Mouse (Mus musculus) stomach, postnatal 0 days (tissue): ENCODE data around the gene Zfp316. TPM values are rescaled to one million over a fixed set of nuclear protein-coding genes. Genes with fewer than 3 reads are reported as not detected.
A peak's percentile ranks its signal among the peaks of the same experiment; 100 is the strongest.

ENCODE experiments used
- ATAC-seq: fragments of 200-750 bp; cut with Nextera tagmentation; 2 replicates; pipeline ENCODE4 v1.8.0; 2017; ENCODE audit not compliant: low FRiP score, low TSS enrichment
- DNase-seq: peaks from one replicate; pipeline ENCODE4 v3.0.0-alpha.2; 2016; ENCODE audit warnings: low spot score
- H3K27ac ChIP-seq: fragments of 300-500 bp; sonication (generic); replicated peaks from 2 replicates; pipeline ENCODE4 v1.5.1; 2014; ENCODE audit warnings: mild to moderate bottlenecking, control low read depth
- H3K27me3 ChIP-seq: fragments of 300-500 bp; sonication (generic); 2 replicates; pipeline ENCODE4 v1.6.1; 2014; ENCODE audit warnings: low read length; ENCODE audit not compliant: control insufficient read depth, insufficient read depth
- H3K36me3 ChIP-seq: fragments of 300-500 bp; sonication (generic); 2 replicates; pipeline ENCODE4 v1.6.1; 2014; ENCODE audit warnings: low read length, mixed read lengths; ENCODE audit not compliant: control insufficient read depth, insufficient read depth
- H3K4me1 ChIP-seq: fragments of 300-500 bp; sonication (generic); replicated peaks from 2 replicates; pipeline ENCODE4 v1.6.1; 2014; ENCODE audit warnings: antibody characterized with exemption; ENCODE audit not compliant: control insufficient read depth, insufficient read depth
- H3K4me2 ChIP-seq: fragments of 300-500 bp; sonication (generic); replicated peaks from 2 replicates; pipeline ENCODE4 v1.6.1; 2014; ENCODE audit warnings: low read depth, mild to moderate bottlenecking, control low read depth, moderate library complexity
- H3K4me3 ChIP-seq: fragments of 300-500 bp; sonication (generic); 2 replicates; pipeline ENCODE4 v1.5.1; 2014; ENCODE audit warnings: low read depth, low read length, control low read depth
- H3K9ac ChIP-seq: fragments of 300-500 bp; sonication (generic); 2 replicates; pipeline ENCODE4 v1.6.1; 2014; ENCODE audit warnings: mild to moderate bottlenecking, low read length, control low read depth, mixed read lengths
- H3K9me3 ChIP-seq: fragments of 300-500 bp; sonication (generic); 2 replicates; pipeline ENCODE4 v1.6.1; 2016; ENCODE audit warnings: low read length; ENCODE audit not compliant: control insufficient read depth
- CTCF ChIP-seq: IDR thresholded peaks from 2 replicates; pipeline ENCODE4 v1.5.1; 2016; ENCODE audit warnings: antibody characterized with exemption, low read depth, mild to moderate bottlenecking, moderate library complexity
- EP300 ChIP-seq: optimal IDR thresholded peaks from 2 replicates; pipeline ENCODE3; 2016; ENCODE audit warnings: antibody characterized with exemption
- WGBS: fragments of 180-500 bp; shearing (Covaris S2); extraction: QIAGEN DNeasy Blood & Tissue Kit; methylation state at CpG from one replicate; pipeline ENCODE4 v1.1.7; 2014; 5-methylcytosine and 5-hydroxymethylcytosine counted together
- polyA plus RNA-seq: library from polyadenylated mRNA; unstranded; fragments of >200 nt; fragmentation: Nextera tagmentation; extraction: Ambion mirVana; gene quantifications from 2 replicates; pipeline ENCODE4 v1.2.1, GENCODE M21; 2015

The Zfp316 gene
- polyA plus RNA-seq, 1 experiment from 2014 or later = 1.4 TPM

DNA sequence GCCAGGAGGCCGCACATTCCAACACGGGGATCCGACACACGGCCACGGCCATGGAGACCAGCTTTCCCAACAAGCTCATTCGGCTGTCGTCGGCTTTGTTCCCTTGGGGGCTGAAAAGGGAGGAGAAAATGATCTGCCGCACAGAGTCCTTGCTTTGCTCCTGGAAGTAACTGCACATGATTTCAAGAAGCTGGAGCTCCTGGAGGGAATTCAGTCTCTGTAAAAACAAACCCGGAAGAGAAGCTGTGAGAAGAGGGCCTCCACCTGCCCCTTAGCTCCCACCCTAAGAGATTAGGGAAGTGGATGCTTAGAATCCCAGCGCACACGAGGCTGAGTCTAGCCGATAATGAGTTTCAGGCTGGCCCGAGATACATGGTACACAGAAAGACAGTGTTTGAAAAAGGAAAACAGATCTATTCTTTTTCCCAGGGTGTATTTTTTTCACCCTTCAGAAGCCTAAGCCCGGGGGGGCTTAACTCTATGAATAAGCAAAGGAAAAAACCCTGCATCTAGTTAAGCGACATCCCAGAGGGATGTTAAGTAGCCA lies 44.4 kb upstream of the Zfp316 start:
- H3K4me1 ChIP-seq = peaks cover 6% of the 10 kb centered on the region
- peak overlapping the region; percentile 95 for H3K4me3 ChIP-seq
- DNase-seq (no peak), ATAC-seq (no peak)
- no peaks in the 10 kb centered on the region for H3K9me3 ChIP-seq
- no peak for TF ChIP-seq EP300
- no peak for TF ChIP-seq CTCF
- peak overlapping the region; percentile 94 for H3K9ac ChIP-seq
- no peaks in the 10 kb centered on the region for H3K27me3 ChIP-seq
- peak overlapping the region; percentile 80 for H3K4me2 ChIP-seq
- peak overlapping the region; percentile 90 for H3K27ac ChIP-seq
- peaks cover 21% of the 10 kb centered on the region for H3K36me3 ChIP-seq
- 3% methylated on average over 16 of the region's 16 CpGs for WGBS

DNA sequence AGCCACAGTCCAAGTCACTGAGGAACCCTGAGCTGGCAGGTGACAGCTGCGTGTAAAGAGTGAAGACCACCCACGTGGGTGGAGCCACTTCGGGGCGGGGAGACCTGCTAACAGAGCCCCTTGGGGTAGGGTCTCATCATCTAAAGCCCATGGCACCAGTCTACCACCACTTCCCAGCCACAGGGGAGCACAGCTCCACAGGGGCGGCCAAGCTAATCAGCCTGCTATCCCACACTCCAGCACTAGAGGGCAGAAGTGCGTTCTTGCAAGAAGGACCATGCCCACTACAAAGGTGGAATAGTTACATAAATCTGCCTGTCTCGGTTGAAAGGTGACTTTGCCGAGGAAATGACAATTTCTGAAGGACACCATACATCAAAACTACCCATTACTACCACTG lies 42.1 kb upstream of the Zfp316 start:
- H3K4me1 ChIP-seq = peaks cover 6% of the 10 kb centered on the region
- no peaks in the 10 kb centered on the region for H3K9me3 ChIP-seq
- WGBS = 61% methylated on average over 8 of the region's 8 CpGs
- no peaks in the 10 kb centered on the region for H3K27me3 ChIP-seq
- peaks cover 31% of the 10 kb centered on the region for H3K36me3 ChIP-seq
- DNase-seq = peak; percentile 86
- H3K27ac ChIP-seq = no peak overlapping the region
- TF ChIP-seq CTCF (peak; percentile 89), EP300 (no peak)
- no peak overlapping the region for H3K4me2 ChIP-seq
- no peak overlapping the region for H3K4me3 ChIP-seq
- no peak for ATAC-seq
- no peak overlapping the region for H3K9ac ChIP-seq

DNA sequence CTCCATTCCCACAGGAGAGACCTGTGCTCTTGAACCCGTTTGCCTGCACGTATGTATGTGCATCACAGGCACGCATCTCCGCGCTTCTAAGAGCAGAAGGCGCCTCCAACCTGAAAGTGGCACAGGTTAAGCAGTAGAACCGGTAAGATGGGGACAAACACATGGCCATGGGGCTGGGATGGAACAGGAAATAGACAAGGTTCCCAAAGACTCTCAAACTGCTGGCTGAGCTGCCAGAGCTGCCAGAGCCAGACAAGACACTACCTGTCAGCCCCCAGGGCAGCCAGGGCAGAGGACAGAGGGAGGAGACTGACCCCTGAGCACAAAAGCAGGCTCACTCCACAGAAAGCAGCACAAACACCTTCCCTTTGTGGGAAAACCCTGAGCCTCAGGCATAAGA lies 40.1 kb upstream of the Zfp316 start:
- peaks cover 34% of the 10 kb centered on the region for H3K36me3 ChIP-seq
- no peak for ATAC-seq

DNA sequence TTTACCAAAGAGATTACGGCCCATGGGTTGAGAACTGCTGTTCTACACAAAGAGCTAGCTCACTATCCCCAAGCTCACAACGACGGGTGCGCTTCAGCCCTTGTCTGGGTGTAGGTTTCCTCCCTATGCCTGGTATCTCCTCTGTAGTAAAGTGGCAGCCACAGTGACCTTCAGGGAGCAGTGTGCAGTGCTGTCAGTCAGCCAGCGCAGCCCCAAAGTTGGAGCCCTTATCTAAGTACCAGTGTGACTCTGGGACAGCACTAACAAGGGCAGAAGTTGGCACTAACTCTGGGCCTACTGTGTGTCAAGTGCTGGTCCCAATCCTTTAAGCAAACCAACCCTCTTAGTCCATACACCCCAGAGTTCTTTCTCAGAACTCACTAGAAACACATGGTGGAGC lies 39.0 kb upstream of the Zfp316 start:
- Histone ChIP-seq H3K27ac (no peak overlapping the region), H3K27me3 (no peaks in the 10 kb centered on the region), H3K9ac (no peak overlapping the region), H3K9me3 (no peaks in the 10 kb centered on the region), H3K36me3 (peaks cover 36% of the 10 kb centered on the region), H3K4me1 (peaks cover under 1% of the 10 kb centered on the region), H3K4me2 (no peak overlapping the region), H3K4me3 (no peak overlapping the region)
- TF ChIP-seq EP300 (no peak), CTCF (no peak)
- ATAC-seq (no peak), DNase-seq (no peak)
- WGBS = 74% methylated on average over 5 of the region's 5 CpGs

More for the DNA sequence above, 40.1 kb upstream of the Zfp316 start:
- Histone ChIP-seq H3K9ac (no peak overlapping the region), H3K27me3 (no peaks in the 10 kb centered on the region), H3K4me2 (no peak overlapping the region), H3K4me1 (peaks cover 6% of the 10 kb centered on the region), H3K4me3 (no peak overlapping the region), H3K9me3 (no peaks in the 10 kb centered on the region), H3K27ac (no peak overlapping the region)
- TF ChIP-seq EP300 (no peak), CTCF (no peak)
- 91% methylated on average over 7 of the region's 7 CpGs for WGBS
- DNase-seq = no peak

DNA sequence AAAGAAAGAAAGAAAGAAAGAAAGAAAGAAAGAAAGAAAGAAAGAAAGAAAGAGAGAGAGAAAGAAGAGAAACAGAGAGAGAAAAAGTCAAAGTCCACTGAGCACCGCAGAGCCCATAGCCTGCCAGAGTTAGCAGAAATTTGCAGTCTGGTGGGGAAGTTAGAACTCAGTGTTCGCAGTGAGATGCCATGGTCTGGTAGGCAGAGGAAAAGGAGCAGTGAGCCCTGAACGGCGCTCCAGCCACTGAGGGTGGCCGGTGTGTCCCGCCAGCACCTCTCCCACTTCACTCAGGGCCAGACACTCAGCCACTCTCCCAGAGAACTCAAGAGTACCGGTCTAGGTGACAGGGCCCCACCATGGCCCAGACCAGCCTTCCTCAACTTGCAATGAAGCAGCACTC lies 34.4 kb upstream of the Zfp316 start:
- ATAC-seq (no peak), DNase-seq (no peak)
- Histone ChIP-seq H3K27ac (no peak overlapping the region), H3K27me3 (no peaks in the 10 kb centered on the region), H3K9ac (no peak overlapping the region), H3K4me1 (no peaks in the 10 kb centered on the region), H3K36me3 (peaks cover 32% of the 10 kb centered on the region), H3K4me2 (no peak overlapping the region), H3K4me3 (no peak overlapping the region), H3K9me3 (no peaks in the 10 kb centered on the region)
- no peak for TF ChIP-seq EP300
- 88% methylated on average over 7 of the region's 7 CpGs for WGBS

DNA sequence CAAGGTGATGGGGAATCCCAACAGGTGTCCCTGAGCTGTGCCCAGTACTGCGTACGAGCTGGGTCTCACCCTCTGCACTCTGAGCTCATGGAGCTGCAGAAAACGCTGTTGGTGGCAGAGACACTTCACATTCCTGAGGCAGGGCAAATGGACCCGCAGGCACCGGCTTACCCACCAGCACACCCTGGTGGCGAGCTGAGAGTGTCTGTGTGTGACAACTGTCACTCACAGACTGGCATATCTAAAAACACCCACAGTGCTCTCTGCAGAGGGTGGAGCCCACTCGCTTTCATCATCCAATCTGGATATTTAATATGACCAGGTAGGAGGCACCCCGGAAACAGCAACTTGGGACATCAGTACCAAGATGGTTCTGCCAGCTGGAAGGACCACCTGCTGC lies 31.5 kb upstream of the Zfp316 start:
- no peaks in the 10 kb centered on the region for H3K9me3 ChIP-seq
- H3K36me3 ChIP-seq = peaks cover 14% of the 10 kb centered on the region
- no peak for TF ChIP-seq EP300
- TF ChIP-seq CTCF = peak; percentile 55
- H3K27me3 ChIP-seq = no peaks in the 10 kb centered on the region
- H3K4me2 ChIP-seq = no peak overlapping the region
- no peak overlapping the region for H3K9ac ChIP-seq
- no peak for DNase-seq
- H3K4me1 ChIP-seq = no peaks in the 10 kb centered on the region
- H3K4me3 ChIP-seq = no peak overlapping the region
- no peak for ATAC-seq
- 76% methylated on average over 8 of the region's 8 CpGs for WGBS
- H3K27ac ChIP-seq = no peak overlapping the region
